Mouse (Mus musculus): Measurements from ENCODE around the gene Rpap3.

Rpap3 gene

DNA sequence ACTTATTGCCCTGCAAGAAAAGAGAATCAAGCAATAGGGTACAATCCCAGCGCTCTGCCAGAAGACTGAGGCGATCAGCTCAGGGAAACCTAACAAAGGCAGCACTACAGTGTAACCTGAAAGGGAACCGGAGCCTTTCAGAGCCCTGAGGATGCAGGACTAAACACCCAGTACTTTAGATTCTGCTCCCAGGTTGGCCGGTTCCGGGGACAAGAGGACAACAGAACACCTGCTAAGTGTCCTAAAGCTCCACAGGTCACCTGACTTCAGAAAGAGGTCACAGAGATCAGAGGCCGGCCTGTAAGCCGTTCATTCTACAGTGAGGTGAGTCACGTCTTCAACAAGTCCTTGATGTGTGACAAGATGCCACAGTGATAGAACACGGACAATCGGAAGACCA, 9.0 kb downstream of the Rpap3 start:
- DNase-seq (ENCODE audit: low read depth, low spot score), result no peak

- DNase-seq (ENCODE audit: low read depth, low spot score), result no peak
These were observed 12.2 kb downstream of the Rpap3 start for GRCm38 (mm10) chr15:97693411-97693810.

DNA sequence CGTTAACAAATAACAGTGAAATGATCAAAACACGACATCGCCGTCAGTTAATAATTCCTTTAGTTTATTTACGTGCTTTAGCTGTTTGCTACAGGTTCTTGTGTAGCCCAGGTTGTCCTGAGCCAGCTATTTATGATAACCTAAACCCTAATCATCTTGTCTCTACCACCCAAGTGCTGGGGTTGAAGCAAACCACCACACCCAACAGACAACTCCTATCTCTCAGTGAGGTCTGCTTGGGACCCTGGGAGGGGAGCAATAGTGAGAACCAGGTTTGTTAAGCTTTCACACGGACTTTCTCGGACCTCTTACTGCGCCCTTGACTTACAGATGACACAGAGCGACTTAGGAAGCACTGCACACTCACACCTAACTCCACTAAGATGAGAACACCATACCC, 21.5 kb downstream of the Rpap3 start:
- DNase-seq (ENCODE audit: low read depth, low spot score), result no peak

DNA sequence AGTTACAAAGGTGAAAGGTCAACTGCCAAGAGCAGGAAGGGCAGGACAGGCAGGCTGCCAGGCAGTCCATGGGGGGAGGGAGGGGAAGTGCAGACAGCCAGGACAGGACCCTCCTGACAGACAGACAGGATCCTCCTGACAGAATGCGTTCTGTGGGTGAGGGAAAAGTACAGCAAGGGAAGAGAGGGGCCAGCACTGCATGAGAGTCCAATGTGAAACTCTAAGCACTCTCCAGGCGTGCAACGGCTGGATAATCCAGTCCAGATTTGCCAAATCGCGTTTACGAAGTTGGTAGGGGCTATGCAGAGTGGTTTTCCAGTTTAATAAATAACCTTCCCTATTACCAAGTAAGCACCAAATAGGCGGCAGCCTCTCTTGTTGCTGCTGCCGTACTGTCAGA, 23.6 kb downstream of the Rpap3 start:
- DNase-seq (ENCODE audit: low read depth, low spot score), result no peak

DNA sequence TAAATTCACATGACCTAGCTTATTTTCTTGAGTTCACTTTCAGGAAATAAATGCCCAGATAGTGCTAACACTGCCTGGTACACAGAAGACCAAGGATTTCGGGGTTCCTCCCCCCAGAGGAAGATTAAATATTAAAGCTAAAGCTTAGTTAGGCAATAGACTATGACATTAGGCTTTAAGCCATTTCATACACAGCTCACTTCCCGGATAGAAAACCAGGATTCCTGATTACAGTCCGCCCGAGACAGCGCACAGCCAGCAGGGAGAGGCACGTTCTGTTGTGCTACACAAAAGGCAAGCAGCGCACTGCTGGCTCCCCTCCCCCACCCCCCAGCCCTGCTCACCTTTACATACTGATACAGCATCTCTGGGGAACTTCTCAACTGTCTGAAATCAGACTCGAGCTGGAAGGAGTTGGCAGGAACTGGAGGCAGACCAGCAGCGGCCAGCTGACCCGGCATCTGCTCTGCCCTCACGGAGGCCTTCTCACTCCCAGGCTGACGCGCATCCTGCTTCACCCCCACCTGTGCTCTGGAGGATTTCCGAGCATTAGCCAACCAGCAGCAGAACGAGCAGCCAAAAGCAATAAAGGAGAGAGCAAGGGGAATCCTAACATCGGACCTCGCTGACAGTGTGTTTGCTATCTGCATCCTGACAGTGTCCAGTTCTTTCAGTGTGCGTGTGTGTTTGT, 25.5 kb downstream of the Rpap3 start:
- no peak for DNase-seq (ENCODE audit: low read depth, low spot score)

GRCm38 (mm10) chr15:97677341-97677740, 28.3 kb downstream of the Rpap3 start:
- no peak for DNase-seq (ENCODE audit: low read depth, low spot score)

DNA sequence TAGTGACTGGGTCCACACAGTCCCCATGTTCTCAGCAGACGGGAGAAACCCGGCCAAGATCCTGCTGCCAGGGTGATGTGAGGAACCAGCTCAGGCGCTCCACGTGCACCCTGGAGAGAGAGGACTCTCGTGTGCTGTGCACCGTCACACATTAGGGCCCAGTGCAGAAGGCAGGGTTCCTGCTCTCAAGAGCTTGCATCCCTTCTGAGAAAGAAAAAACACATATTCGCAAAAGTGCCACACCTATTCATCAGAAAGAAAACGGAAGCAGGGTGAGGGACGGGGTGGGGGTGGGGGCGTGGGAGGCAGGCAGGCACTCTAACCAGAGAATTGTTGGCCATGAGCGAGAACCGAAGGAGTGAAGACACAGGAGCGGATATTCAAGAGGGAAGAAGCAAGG, 29.7 kb downstream of the Rpap3 start:
- peak; percentile 29 for DNase-seq (ENCODE audit: low read depth, low spot score)

- DNase-seq (ENCODE audit: low read depth, low spot score), result no peak
These were observed 31.2 kb downstream of the Rpap3 start for GRCm38 (mm10) chr15:97674423-97674822.

DNA sequence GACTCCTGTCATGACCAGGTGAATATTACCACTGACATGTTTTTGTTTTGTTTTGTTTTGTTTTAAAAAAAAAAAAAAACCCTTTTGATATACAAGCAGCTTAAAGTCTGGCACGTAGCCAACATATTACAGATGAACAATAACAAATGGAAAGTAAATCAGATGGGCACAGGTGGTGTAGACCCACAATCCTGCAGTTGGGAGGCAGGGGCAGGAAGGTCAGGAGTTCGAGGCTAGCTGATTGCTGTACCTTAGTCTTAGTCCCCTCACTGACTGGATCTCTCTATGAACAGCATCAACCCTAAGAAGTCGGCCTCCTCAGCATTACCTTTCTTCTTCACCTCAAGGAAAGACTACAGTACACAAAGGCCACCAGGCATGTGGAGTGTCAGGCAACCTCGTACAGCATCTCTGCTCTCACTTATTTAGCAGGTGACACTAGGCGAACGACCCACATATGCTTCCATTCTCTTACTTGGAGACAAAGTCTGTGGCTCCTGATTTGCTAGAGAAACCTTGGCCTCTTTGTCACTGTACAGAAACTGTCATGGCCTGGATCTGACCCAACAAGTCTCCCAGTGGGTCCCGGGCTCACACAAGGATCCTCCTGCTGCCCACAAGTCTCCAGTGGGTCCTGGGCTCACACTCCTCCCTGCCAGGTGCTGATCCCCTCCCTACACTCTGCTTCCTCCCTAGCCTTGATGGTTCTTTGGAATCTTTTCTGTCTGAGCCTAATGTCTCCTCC, 32.2 kb downstream of the Rpap3 start:
- DNase-seq (ENCODE audit: low read depth, low spot score), result no peak

GRCm38 (mm10) chr15:97672211-97672765, 33.3 kb downstream of the Rpap3 start:
- no peak for DNase-seq (ENCODE audit: low read depth, low spot score)

GRCm38 (mm10) chr15:97670554-97670953, 35.1 kb downstream of the Rpap3 start:
- no peak for DNase-seq (ENCODE audit: low read depth, low spot score)

DNA sequence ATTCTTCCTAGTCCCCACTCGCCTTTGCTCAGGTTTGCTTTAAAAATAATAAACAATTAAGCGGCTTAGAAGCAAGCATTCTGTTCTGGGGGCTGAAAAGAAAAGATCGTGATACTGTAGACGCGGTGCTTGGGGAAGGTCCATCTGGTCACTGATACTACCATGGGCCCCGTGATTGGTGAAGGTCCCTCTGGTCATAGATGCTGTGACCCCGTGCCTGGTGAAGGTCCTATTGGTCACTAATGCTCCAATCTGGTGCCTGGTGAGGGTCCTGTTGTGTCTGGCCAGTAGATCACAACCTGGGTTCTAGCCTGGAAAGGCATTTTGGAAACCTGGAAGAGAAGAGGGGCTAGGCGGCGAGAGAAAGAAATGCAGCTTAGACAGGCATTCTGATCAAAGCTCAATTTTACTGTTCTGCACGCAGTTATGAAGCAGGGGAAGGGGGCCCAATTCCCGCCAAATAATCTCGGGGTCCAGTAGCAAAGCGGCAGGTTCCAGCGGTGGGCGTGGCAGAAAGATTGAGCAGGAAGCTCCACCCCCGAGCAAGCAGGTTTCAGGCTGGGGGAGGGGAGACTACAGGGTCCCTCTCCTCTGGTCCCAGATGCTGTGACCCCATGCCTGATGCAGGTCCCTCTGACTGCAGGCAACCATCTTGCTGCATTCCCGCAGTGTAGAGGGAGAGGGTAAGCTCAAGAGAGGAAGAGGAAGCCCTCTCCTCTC, 37.3 kb downstream of the Rpap3 start:
- DNase-seq (ENCODE audit: low read depth, low spot score), result peak; percentile 17

GRCm38 (mm10) chr15:97667437-97667836, 38.2 kb downstream of the Rpap3 start:
- peak; percentile 83 for DNase-seq (ENCODE audit: low read depth, low spot score)

GRCm38 (mm10) chr15:97666457-97666770, 39.2 kb downstream of the Rpap3 start:
- DNase-seq (ENCODE audit: low read depth, low spot score), result peak; percentile 39

DNA sequence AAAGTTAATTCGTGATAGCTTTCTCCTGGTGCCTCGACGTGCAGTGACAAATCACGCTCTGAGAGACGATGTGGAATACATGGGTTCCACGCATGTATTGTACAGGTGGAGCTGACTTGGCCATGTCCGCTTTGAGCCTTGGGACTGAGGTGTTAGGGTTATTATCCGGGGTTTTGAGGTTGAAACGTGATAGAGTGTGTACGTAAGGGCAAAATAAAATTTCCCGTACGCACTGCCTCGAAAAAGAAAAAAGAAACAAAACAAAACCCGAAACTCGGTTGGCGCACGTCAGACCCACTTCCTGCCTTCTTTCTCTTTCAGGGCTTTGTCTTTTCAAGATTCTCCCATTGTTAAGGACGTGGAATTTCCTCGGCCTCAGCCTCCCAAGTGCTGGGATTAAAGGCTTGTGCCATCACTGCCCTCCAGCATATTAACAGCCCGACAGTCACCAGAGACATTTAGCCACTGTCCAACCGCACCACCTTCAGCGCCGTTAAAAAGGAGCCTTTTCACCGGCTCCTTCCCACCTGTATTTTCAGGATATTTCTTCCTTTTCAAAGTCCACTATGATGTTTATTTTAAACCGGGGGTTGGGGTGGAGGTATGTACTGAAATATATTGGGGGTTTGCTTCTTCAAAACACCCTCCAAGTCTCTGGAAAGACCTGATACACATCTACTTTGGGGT, 39.7 kb downstream of the Rpap3 start:
- DNase-seq (ENCODE audit: low read depth, low spot score), result peak; percentile 84

GRCm38 (mm10) chr15:97664981-97665668, 40.5 kb downstream of the Rpap3 start:
- DNase-seq (ENCODE audit: low read depth, low spot score), result peak; percentile 81

DNA sequence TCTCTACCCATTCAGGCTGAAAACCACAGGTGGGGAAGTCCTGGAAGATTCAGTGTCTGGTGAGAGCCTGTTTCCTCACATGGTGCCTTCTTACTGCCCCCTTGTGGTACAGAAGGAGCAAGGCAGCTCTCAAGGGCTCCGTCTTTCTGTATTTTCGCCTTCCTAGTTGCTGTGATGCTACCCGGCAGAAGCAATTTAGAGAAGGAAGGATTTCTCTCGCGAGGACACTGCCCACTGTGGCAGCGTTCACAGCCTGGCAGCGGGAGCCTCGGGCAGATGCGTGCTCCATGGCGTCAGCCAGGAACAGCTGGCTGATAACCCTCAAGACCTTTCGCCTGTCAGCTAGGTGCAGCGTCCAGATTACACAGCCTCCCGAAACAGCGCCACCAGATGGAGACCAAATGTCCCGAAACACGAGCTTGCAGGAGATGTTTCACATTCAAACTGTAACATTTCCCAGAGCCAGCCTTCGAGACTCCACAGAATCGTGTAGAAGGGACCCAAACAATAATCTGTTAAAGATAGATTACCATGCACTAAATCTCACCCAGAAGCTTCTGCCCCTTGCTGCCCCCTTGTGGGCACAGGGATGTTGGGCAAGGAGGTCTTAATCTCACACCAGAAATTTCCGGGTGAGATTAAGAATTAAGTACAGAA, 41.7 kb downstream of the Rpap3 start:
- DNase-seq (ENCODE audit: low read depth, low spot score), result peak; percentile 87

DNA sequence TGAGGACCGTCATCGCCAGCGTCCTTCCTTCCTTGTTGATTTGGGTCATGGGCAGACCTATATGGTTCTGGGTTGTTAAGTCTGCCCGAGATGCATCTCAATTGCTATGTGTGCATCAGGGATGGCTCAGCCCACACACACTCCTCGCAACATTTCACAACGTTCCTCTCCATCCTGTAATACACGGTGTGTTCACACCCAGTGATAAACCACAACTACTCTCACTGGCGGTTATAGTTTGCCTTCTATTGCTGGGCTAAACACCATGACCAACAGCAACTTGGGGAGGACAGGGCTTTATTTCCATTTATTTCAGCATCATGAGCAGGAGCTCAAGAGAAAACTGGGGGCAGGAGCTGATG, 46.9 kb downstream of the Rpap3 start:
- DNase-seq (ENCODE audit: low read depth, low spot score), result no peak

- DNase-seq (ENCODE audit: low read depth, low spot score), result no peak
These were observed 47.5 kb downstream of the Rpap3 start for GRCm38 (mm10) chr15:97657856-97658754.

DNA sequence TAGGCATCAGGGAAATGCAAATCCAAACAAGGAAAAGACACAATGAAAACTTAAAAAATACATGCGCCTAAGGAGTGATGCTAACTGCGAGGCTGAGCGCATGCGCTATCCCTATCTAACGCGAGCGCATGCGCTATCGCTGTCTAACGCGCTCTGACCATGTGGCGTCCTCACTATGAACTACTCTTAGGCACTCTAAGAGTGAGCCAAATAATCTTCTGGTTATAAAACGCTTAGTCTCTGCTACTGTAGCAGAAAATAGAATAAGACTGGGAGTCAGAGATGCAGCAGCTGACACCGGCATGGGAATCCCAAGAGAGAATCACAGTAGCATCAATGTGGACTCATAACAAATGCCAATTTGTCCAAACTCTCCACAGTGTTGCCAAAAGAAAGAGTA, 48.2 kb downstream of the Rpap3 start:
- DNase-seq (ENCODE audit: low read depth, low spot score), result no peak
